Mouse (Mus musculus) liver, embryonic 14 days (tissue): ENCODE results near the gene Cpne1. TPM values are rescaled to one million over a fixed set of nuclear protein-coding genes. Genes with fewer than 3 reads are reported as not detected.

Source experiments
- polyA plus RNA-seq: library from polyadenylated mRNA; depleted of rRNA; stranded (reverse); fragments of >200 nt; gene quantifications from 2 replicates; pipeline ENCODE4 v1.2.3, GENCODE M21; 2012; rRNA removed

The Cpne1 gene
- 16.3 and 19.6 TPM in 2 replicates for polyA plus RNA-seq

DNA sequence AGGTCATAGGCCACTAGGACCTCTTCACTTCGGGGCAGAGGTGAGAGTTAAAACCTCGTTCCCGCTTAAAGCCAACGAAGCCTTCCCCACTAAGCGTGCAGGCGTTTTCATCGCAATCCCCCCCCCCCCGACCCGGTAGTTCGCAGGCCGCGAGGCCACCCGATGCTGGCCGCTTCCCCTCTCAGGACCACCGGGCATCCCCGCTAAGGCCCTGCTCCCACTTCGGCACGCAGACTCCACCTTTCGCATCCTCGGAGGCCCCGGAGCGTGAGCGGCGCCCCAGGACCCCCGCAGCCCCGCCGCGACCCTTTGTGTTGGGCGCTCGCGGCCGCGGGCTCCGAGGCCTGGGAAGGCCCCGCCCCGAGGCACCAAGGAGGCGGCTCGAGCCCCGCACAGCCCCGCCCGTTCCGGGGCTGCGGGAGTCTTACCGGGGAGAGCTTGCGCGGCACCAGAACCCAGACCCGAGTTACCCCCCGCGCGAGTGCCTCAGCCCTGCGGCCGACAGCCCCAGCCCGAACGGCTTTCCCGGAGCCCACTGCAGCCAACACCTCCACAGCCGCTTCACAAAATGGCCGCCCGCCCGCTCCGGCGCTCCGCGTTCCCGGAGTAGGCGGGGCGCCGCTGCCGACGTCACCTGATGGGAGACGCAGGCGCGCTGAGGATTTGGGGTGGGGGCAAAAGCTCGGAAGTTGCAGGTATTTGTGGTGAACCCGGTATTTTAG lies at the start of gene Cpne1, which contains the start of gene Rbm12:
TSS of gene Cpne1 (minus strand) at position 608 of the 722 bp plus-strand sequence.
TSS of gene Rbm12 (minus strand) at position 621 of the 722 bp plus-strand sequence.

DNA sequence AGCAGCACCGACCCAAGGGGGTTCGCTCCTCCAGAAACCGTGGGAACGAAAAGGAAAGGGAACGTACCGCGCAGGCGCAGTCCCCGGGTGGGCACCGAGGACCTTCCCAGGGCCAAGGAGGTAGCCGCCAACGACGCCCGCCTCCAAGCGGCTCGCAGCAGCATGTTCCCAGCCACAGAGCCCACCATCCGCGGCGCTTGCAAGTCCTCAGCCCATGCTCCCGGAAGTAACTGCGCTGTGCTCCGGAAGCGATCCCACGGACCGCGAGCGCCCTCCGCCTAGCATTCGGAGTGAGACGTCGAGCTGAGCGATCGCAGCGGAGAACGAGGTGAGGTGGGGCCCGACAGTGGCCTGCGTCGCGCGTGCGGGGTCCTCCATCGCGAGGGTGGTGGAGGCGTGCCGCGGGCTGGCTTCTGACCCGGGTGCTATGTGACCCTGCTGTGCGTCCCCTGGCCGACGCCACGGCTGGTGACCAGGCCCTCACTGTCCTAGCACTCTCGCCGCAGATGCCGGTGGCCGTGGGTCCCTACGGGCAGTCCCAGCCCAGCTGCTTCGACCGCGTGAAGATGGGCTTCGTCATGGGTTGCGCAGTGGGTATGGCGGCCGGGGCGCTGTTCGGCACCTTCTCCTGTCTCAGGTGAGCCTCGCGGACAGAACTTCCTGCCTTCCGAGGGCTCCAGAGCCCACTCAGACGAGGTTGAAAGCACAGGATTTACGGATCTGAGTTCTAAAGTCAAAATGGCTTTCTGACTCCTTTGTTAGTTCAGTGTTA lies 32.4 kb upstream of the Cpne1 start, which contains the start of the genes Romo1 and Nfs1:
TSS of gene Romo1 (plus strand) at position 87 of the 772 bp plus-strand sequence.
TSS of gene Nfs1 (minus strand) at position 234 of the 772 bp plus-strand sequence.

DNA sequence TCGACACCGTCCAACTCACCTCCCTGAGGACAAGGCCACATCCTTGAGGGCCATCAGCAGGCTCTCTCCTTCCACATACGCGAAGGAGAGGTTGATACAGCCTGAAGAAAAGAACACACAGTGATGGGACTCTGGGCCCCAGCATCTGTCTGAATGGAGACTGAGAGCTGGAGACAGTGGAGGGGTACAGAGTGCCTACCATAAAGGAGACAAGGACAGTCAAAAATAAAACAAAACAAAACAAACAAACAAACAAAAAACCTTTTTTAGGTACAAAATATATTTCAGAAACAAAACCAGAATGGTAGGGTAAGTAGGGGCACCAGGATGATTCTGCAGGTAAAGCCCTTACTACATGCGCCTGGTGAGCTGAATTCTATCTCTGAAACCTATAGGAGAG lies 15.2 kb upstream of the Cpne1 start, which contains the start of gene Gm28036:
TSS of gene Gm28036 (minus strand) at position 101 of the 400 bp plus-strand sequence.

DNA sequence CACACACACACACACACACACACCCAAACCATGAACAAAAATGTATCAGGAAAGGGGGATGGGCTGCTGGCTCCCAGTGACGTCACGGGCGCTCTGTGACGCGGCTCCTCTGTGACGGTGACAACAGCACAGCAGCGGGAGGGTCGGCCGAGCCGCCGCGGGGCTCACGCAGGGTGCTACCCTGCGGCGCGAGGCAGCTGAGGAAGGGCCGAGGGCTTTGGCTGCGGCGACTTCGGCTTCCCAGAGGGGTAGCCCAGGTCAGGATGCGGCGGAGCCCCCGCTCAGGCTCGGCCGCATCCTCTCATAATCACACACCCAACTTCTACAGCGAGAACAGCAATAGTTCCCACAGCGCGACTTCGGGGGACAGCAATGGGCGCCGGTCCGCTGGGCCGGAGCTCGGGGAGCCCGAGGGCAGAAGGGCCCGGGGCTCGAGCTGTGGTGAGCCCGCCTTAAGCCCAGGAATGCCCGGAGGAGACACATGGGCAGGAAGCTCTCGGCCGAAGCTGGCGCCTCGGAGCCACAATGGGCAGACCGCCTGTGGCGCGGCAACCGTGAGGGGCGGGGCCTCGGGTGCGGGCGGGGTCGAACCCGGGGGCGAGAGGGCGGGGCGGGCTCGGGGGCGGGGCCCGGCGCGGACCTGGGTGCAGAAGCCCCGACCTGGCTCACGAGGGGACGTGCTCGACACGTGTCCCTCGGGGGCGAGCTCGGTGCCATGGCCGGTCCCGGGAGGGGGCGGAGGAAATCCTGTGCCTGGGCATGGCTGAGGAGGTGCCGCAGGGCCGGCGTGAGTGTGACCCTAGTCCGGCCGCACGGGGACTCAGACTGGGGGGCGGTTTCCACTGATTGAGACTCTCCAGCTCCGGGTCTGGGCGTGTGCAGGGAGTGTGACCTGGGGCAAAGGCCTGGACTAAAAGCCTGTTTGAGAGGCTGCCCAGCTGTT lies 46.4 kb downstream of the Cpne1 start, which contains the start of gene Spag4:
TSS of gene Spag4 (plus strand) at position 77 of the 943 bp plus-strand sequence.

DNA sequence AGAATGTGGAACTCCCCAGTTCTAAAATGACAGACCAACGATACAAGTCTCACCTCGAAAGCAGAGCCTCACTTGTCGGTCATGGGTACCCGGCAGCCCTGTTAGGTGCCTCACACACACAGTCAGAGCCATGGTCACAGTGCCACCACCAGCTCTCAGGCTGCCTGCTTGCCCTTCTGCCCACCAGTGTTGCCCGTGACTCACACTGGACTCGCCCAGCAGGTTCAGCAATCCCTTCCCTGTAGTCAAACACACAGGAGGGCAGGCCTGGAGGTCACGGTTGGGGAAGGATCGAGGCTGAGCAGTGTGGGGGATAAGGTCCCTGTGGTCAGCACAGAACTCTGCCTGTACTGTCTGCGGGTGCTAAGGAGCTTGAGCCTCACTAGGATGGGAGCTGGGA lies 58.9 kb downstream of the Cpne1 start, which contains the start of gene Fer1l4:
TSS of gene Fer1l4 (minus strand) at position 132 of the 400 bp plus-strand sequence.

Other genes with a start within 250 kb of the Cpne1 start
- 17.9 and 20.4 TPM in 2 replicates for gene Uqcc1, start 181.7 kb downstream of the Cpne1 start, polyA plus RNA-seq
- not detected in 2 replicates for gene Gm15557, start 171.2 kb downstream of the Cpne1 start, polyA plus RNA-seq
- gene Gdf5, start 166.6 kb downstream of the Cpne1 start, polyA plus RNA-seq = 0.01 TPM in 2 replicates
- gene Cep250, start 155.5 kb downstream of the Cpne1 start, polyA plus RNA-seq = 9.0 and 9.3 TPM in 2 replicates
- gene 6430550D23Rik, start 104.0 kb downstream of the Cpne1 start, polyA plus RNA-seq = 1.4 and 1.9 TPM in 2 replicates
- gene Ergic3, start 103.9 kb downstream of the Cpne1 start, polyA plus RNA-seq = 69.8 and 77.6 TPM in 2 replicates
- gene Fer1l4, start 59.0 kb downstream of the Cpne1 start, polyA plus RNA-seq = not detected in 2 replicates
- gene Spag4, start 46.8 kb downstream of the Cpne1 start, polyA plus RNA-seq = 0.75 and 0.81 TPM in 2 replicates
- gene Rbm12, start within 50 bp of the Cpne1 start, polyA plus RNA-seq = 4.1 and 4.6 TPM in 2 replicates
- 1.3 and 2.6 TPM in 2 replicates for gene Gm28036, start 15.1 kb upstream of the Cpne1 start, polyA plus RNA-seq
- 166 and 172 TPM in 2 replicates for gene Romo1, start 32.1 kb upstream of the Cpne1 start, polyA plus RNA-seq
- 37.9 and 44.2 TPM in 2 replicates for gene Nfs1, start 32.2 kb upstream of the Cpne1 start, polyA plus RNA-seq
- gene Rbm39, start 68.3 kb upstream of the Cpne1 start, polyA plus RNA-seq = 70.7 and 87.4 TPM in 2 replicates
- 2.6 and 3.0 TPM in 2 replicates for gene Phf20, start 84.5 kb upstream of the Cpne1 start, polyA plus RNA-seq
- 0.42 and 0.46 TPM in 2 replicates for gene Cnbd2, start 200.3 kb upstream of the Cpne1 start, polyA plus RNA-seq
- gene Scand1, start 200.7 kb upstream of the Cpne1 start, polyA plus RNA-seq = 28.7 and 35.3 TPM in 2 replicates